Mouse (Mus musculus): ENCODE measurements around the gene Setdb1.

The Setdb1 gene

DNA sequence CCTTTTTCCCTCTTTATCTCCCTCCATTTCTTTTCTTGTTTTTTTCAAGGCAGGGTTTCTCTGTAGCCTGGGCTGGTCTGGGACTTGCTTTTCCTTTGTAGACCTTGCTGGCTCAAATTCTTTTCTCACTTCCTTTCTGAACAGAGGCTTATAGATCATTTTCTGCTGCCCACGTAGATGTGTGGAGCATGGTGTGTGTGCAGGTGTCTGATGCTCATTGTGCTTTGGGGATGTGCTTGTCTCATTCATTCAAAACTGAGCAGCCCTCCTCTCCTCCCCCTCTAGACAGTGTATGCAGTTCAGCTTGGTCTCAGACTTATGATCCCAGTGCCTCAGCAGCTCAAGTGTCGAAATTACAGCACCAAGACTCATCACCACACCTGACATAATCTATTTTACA lies 37.9 kb downstream of the Setdb1 start:
- DNase-seq (ENCODE audit: low read depth, low spot score), result no peak

DNA sequence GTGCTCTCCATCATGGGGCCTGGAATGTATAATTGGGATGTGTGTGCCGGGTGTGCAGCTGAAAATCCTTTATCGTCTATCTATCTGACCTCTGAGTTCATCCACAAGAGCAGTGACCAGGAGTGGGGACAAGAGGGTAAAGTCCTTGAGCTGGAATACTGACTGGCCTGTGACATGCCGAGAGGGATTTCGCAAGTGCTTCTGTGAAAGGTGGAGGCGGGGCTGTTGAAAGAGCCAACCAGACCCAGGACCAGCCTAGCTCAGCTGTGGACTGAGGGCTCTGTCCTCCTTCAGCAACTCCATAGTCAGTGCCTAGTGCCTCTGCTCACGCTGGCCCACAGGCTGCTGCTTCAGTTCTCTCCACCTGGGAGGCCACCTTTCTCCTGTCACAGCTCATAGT lies 38.5 kb downstream of the Setdb1 start:
- DNase-seq (ENCODE audit: low read depth, low spot score), result no peak

DNA sequence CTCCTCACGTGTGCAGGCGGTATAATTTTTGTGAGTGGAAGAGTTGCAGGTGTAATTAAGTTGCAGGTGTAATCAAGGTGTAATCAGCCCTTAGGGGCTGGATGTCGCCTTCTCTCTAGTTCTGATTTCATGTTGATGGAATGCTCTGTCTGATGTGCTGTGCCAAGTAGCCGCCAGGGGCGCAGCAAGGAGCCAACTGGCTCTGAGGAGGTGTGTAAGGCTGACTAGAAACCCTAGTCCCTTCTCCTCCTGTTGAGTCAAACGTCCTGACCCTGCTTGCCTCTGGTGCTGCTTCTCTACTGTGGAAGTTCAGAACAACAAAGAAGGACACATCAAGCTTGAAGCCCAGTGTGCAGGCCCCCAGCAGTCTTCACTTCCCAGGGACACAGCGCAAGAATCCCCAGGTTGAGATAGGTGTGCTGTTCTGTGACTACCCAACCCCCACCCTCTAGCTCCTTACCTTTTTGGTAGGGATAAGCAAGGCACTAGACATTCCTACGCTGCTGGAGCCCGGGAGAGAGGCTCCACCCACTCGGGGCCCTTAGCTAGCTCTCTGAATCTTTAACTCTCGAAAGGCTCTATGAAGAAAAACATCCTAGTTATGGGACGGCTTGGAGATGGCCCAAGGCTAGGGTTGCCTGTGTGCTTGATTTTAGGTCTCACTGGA lies 39.5 kb downstream of the Setdb1 start:
- DNase-seq (ENCODE audit: low read depth, low spot score), result peak; percentile 59

DNA sequence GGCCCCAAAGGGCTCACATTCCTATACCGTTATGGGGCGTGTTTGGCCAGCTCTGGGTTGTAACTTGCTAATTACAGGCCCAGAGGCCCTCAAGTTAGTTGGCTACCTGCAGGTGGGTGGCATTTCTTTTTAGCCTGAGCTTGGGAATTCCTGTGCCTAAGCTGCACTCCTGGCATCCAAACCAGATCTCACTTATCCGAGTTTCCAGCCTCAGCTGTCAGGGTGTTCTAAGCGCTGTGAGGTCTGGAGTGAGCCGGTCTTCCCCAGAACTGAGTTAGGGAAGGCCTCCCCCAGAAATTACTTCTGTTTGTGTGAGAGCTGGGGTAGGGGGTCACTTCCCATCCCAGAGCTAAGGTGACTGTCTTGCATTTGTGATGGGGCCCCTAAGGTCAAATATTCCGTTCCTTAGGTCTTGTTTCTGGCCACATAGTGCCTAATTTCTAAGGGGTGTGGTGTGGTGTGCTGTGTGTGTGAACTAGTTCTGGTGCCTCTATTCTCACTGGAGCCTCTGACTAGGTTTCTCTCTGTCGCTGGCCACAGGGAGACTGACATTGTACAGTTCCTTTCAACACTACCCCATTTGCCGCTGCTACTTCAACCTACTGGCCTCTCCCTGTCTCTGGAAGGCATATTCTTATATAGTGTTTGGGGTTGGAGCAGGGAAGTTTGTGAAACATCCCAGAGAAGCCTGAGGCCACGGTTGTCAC lies 41.0 kb downstream of the Setdb1 start:
- no peak for DNase-seq (ENCODE audit: low read depth, low spot score)

DNA sequence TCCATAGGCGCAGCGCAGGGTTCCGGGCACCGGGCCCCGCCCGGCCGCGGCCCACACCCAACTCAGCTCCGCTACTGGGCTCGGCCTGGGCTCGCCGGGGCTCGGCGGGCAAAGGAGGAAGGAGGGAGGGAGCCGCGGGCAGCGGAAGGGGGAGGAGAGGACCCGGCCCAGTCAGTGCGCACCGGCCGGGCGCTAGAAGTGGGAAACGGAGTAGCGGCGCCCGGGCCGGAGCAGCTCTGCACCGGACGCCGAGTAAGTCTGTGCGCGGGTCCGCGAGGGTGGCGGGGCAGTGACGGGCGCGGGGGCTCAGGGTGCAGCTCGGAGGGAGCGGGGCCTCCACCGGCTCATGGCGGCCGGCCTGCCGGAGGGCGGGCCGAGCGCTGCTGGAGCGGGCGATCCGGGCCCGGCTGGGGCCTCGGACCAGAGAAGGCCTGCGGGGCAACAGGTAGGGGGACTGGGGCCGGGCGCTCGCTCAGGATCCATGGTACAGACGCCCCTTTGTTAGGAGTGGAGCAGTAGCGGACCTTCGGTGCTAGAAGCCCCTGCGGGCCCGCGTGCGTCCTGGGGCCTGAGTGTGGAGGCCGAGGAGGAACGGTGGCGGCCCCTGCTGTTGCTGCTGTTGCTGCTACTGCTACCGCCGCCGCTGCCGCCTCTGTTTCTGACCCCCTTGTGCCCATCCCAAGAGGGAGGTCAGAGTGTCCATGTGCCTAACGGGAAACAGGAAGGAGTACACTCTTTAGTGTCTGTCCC lies 41.7 kb downstream of the Setdb1 start:
- peak; percentile 91 for DNase-seq (ENCODE audit: low read depth, low spot score)

DNA sequence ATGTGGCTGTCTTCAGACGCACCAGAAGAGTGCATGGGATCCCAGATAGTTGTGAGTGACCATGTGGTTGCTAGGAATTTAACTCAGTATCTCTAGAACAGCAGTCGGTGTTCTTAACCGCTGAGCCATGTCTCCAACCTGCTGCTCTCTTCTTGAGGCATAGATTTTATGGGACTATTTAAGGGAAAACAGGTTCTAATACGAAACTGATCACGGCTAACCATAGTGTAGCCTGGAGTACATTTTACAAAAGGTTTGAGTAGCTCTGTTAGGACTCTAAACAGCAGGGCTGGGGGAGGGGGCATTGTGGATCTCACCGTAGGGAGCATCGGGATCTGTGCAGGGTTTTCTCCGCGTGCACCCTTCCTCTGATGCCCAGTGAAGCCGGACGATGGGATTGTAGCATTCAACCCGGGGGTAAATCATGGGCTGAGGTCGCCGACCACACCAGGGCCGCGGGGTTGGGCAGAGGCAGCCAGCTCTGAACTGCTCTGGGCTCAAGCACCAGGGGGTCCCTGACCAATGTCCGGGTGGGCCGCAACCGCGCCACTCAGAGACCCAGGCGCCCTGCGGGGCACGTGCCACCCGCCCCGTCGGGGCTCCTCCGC lies 42.4 kb downstream of the Setdb1 start, which contains the start of gene Cers2:
TSS of gene Cers2 (plus strand) at position 306 of the 608 bp plus-strand sequence.
- DNase-seq (ENCODE audit: low read depth, low spot score), result no peak

DNA sequence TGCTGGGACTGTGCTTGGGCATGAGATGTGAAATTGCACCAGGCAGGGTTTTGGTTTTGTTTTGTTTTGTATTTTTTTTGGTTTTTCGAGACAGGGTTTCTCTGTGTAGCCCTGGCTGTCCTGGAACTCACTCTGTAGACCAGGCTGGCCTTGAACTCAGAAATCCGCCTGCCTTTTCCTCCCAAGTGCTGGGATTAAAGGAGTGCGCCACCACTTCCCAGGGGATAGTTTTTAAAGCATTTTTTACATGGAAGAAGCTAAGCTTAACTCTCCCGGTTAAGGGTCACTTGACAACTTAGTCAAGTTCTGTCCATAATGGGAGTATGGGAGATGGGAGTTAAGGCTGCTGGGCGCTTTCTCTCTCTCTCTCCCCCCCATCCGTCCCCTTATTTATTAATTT lies 42.9 kb downstream of the Setdb1 start:
- DNase-seq (ENCODE audit: low read depth, low spot score), result no peak

DNA sequence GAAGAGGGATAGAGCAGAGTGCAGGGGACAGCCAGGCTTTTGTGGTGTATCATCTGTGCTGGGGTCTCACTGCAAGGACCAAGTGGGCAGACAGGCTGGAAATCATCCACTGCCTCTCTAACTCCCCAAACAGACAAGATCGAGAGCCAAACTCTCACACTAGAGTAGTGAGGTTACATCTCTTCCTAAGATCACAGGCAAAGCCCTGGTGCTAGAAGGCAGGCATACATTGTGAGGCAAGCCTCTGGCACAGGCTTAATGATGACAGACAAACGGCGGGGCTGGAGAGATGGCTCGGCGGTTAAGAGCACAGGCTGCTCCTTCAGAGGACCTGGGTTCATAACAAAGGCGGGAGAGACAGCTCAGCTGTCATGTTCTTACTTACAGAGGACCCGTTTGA lies 43.5 kb downstream of the Setdb1 start:
- no peak for DNase-seq (ENCODE audit: low read depth, low spot score)

DNA sequence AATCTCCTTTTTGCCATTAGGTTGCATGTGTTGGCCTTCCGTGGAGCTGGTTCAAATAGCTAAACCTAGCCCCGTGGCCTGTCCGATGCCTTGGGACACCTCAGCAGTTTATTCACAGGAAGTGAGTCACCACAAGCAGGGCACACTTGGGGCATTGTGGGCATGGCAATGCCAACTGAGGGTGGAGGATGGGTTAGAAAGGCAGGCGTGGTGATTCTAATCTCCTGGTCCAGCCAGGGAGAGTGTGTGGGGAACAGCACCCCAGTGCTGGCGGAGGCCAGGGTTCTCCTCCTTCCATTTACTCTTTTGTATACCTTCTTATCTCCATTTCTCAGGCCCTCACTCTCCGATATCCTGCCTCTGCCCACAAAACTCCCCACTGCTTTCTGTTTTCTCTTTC lies 44.4 kb downstream of the Setdb1 start:
- peak; percentile 34 for DNase-seq (ENCODE audit: low read depth, low spot score)

DNA sequence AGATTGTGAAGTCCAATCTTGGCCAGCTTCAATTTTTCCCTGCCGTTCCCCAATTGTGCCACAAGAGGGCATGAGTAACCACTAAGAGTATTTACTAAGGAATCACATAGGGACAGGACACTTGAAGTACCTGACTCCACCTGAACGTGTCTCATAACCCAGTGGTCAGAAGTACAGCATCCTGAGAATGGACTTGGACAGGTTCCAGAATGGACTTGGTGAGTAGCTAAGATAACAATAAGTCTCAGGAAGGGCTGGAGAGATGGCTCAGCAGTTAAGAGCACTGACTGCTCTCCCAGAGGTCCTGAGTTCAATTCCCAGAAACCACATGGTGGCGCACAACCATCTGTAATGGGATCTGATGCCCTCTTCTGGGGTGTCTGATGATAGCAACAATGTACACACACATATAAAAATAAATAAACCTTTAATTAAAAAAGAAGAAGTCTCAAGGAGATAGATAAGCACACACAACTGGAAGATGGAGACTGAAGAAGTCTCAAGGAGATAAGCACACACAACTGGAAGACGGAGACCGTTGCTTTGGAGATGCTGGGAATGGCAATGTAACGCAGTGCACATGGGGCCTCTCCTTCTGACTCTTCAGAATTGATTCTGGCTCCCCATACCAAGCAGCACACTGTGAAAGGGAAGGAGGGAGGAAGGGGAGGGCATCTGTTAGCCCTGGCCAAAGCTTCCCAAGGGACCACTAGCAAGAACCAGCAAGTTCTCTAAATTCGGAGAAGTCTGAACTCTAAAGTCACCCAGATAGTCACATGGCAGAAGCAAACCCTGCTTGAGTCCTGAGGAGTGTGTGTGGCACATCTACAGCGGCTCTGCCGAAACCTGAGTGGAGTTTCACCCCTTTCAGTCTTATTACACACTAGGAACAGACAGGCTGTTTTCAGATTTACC lies 45.8 kb downstream of the Setdb1 start:
- peak; percentile 64 for DNase-seq (ENCODE audit: low read depth, low spot score)

DNA sequence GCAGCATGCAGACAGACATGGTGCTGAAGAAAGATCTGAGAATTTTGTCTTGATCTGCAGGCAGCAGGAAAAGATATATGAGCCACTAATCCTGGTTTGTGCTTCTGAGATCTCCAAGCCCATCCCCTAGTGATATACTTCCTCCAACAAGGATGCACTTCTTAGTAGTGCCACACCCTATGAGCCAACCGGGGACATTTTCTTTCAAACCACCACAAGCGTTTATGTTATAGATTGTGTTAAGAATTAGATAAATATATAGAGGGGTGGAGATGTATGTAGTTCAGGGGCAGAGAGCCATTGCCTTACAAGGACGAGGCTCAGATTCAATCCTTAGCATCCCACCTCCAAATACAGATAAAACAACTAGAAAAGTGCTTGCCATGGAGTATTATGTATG lies 46.5 kb downstream of the Setdb1 start:
- no peak for DNase-seq (ENCODE audit: low read depth, low spot score)

DNA sequence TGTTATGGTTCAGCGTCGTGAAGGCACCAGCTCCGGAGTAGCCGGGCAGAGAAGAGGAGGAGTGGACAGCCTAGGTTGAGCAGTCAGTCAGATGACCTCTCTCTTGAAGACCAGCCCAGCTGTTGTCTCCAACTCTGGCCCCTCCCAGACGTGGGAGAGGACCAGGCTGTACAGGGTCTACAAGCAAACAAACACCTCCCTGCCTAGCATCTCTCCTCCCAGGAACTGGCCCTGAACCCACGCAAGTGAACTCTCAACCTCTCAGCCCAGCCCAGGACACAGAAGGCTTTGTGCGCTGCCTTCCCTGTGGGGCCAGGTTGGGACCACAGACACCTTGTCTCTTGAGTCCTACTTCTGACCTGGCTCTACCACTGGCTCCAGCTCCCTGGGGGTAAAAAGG lies 49.9 kb downstream of the Setdb1 start, which contains the start of gene Anxa9:
TSS of gene Anxa9 (minus strand) at position 77 of the 400 bp plus-strand sequence.
- no peak for DNase-seq (ENCODE audit: low read depth, low spot score)

DNA sequence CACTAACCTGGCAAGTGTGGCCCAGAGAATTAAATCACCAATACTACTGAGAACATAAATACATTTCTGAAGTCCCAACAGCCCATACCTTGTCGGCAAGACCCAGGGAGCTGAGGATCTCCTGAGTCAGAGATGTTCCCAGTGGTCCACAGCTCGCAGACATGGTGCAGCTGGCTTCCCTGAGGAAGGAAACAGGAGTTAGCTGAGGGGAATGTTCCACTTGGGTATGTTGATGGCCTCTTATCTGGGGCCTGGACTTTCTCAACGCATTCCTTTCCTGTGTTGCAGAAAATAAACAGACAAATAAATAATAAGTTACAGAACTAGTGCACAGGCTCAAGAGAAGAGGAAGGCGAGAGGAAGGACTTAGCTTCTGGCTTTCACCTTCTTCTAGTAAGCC lies 50.8 kb downstream of the Setdb1 start:
- DNase-seq (ENCODE audit: low read depth, low spot score), result no peak

DNA sequence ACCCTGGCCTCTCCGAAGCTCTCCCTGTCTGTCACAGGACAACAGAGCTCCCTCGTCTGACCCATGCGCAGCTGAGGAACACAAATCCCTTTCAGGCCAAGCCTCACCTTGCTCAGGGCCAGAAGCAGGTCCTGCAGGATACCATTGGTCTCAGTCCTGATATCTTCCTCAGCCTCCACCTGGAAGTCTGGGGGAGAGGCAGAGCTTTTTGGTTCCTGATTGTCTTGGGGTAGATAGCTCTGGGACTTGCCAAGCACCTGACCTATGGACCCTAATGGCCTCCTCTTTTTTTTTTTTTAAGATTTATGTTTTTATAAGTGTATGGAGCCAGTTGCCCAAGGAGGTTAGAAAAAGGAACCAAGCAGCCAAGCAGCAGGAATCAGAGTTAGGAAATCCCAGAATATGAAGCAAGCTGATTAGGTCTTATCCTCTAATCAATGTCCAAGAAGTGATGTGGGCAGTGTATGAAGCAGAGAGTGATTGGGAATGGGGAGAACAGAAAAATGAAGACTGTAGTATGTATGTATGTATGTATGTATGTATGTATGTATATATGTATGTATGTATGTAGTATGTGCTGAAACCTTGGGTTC lies 55.7 kb downstream of the Setdb1 start:
- no peak for DNase-seq (ENCODE audit: low read depth, low spot score)

DNA sequence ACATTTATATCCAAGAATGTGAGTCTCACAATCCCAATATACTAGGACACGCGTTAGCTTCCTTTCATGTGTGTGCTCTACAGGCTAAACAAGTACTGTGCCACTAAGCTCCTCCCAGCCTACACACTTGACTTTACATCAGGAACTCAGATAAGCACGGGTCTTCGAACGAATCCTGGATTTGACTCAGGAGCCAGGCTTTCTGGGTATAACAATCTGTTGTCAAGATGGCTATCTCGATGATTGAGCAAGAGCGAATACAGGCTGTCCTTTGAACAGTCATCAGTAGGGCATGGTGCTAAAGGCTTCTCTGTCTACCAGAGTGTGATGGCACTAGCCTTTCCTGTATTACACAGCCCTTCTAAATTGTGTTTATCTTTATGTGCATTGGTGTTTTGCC lies 59.0 kb downstream of the Setdb1 start:
- no peak for DNase-seq (ENCODE audit: low read depth, low spot score)

DNA sequence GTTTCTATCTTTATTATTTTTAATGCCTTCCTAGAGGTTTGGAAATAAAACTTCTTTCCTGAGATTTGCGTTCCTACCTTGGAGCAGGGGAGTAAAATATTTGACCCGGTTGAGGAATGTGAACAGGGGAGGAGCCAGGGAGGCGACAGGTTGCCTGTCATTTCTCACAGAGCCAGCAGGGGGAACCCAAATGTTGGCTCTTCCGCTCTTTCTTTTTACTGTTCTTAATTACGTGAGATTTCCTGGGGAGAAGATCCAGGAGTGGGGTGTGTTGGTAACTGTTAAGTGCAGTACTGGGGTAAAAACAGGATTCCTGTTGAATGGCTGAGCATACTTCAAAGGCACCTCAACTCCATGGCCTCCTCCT lies 60.9 kb downstream of the Setdb1 start:
- DNase-seq (ENCODE audit: low read depth, low spot score), result peak; percentile 61

DNA sequence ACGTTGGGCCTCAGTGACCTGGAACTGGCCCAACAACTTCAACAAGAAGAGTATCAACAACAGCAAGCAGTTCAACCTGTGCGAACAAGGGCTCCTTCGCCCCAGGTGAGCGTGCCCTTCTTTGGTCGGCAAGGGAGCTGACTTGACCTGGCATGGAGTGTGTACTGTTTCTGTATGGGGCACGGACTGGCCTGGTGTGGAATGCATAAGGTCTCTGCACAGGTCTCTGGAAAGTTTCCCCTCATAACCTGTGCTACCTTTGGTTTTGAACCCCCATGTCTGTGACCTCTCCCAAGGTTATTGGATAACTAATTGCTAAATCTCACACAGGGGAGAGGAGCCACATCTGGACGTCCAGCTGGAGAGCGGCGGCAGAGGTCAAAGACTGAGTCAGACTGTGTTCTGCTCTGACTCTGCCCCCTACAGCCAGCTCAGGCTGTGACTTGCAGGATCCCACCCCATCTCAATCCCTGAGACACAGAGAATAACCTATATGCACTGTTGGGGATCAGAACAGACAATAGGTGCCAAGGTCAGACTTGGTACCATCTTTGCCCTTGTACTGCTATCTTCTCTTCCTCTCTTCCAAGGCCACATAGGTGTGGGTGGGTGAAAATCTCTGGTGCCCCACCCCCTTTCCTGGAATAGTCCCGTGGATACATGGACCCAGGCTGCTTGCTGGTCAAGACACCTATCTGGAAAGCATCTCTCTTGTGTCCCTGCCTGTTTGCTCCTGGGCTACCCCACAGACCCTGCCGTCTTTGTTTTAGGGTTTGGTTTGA lies 61.5 kb downstream of the Setdb1 start:
- DNase-seq (ENCODE audit: low read depth, low spot score), result no peak

DNA sequence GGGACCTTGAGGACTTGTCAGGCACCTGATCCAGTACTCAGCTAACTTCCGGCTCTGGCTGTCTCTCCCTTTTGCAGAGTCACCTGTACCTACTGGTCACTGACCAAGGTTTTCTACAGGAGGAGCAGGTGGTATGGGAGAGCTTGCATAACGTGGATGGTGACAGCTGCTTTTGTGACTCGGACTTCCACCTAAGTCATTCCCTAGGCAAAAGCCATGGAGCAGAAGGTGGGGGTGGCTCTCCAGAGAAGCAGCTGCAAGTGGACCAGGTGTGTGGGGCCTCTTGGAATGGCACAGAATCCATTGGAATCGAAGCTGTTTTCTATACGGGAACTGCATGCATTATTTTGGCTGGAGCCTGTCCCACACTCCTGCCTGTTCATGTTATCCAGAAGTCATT lies 62.3 kb downstream of the Setdb1 start:
- DNase-seq (ENCODE audit: low read depth, low spot score), result no peak

DNA sequence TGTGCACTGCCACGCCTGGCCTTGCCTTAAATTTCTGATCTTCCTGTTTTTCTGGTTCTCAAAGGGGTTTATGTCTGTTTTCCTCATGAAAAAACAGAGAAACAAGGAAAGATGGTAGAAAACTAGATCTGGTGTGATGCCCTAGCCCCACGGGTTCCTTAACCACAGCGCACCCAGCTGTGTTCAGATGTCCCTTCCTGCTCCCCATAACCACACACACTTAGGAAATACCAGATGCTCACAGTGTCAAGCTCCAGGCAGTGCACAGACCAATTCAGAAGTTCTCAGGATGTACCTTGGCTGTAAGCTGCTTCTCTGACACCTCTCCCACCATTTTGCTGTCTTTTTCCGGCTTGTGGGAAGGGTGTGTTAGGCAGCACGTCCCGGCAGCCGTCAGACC lies 62.7 kb downstream of the Setdb1 start:
- DNase-seq (ENCODE audit: low read depth, low spot score), result no peak

DNA sequence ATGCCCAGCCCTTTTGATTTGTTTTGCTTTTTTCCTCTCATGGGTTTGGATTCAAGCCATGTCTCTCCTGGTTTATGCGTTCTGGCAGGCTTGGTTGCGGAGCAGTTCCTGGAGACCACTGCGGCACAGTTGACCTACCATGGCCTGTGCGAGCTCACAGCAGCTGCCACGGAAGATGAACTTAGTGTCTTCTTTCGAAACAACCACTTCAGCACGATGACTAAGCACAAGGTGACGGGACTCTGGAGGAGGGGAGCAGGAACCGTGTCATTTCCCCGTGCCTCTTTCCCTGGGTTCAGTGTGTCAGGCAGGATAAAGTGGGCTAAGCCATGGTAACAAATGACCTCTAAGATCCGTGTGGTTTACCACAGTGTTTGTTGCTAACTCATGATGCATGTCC lies 63.5 kb downstream of the Setdb1 start:
- no peak for DNase-seq (ENCODE audit: low read depth, low spot score)
